Mouse (Mus musculus) intestine, embryonic 14.5 days (tissue): ENCODE results near the gene Pnkd. TPM values are rescaled to one million over a fixed set of nuclear protein-coding genes. Genes with fewer than 3 reads are reported as not detected.

ENCODE experiments used
- ATAC-seq: fragments of 200-750 bp; cut with Nextera tagmentation; replicated peaks from 2 replicates; pipeline ENCODE4 v1.8.0; 2017; ENCODE audit warnings: low read depth, moderate number of reproducible peaks, moderate TSS enrichment, moderate library complexity; ENCODE audit not compliant: low FRiP score, low TSS enrichment
- DNase-seq: peaks from one replicate; pipeline ENCODE4 v3.0.0-alpha.2; 2018; ENCODE audit warnings: low spot score
- H3K27ac ChIP-seq: fragments of 300-500 bp; sonication (generic); 2 replicates; pipeline ENCODE4 v1.5.1; 2014; ENCODE audit warnings: low read depth, mild to moderate bottlenecking, control low read depth
- H3K27me3 ChIP-seq: fragments of 300-500 bp; sonication (generic); replicated peaks from 2 replicates; pipeline ENCODE4 v1.6.1; 2014; ENCODE audit warnings: low read length, control low read depth; ENCODE audit not compliant: control insufficient read depth, insufficient read depth
- H3K36me3 ChIP-seq: fragments of 300-500 bp; sonication (generic); 2 replicates; pipeline ENCODE4 v1.6.1; 2014; ENCODE audit warnings: low read length, control low read depth; ENCODE audit not compliant: control insufficient read depth, insufficient read depth
- H3K4me1 ChIP-seq: fragments of 300-500 bp; sonication (generic); replicated peaks from 2 replicates; pipeline ENCODE4 v1.6.1; 2014; ENCODE audit warnings: low read length, control low read depth, mixed read lengths; ENCODE audit not compliant: control insufficient read depth, insufficient read depth
- H3K4me2 ChIP-seq: fragments of 300-500 bp; sonication (generic); 2 replicates; pipeline ENCODE4 v1.6.1; 2014; ENCODE audit warnings: low read length
- H3K4me3 ChIP-seq: fragments of 300-500 bp; sonication (generic); 2 replicates; pipeline ENCODE4 v1.5.1; 2014; ENCODE audit warnings: low read depth, low read length, control low read depth, mixed read lengths
- H3K9ac ChIP-seq: fragments of 300-500 bp; sonication (generic); 2 replicates; pipeline ENCODE4 v1.6.1; 2014; ENCODE audit warnings: mild to moderate bottlenecking, low read length
- H3K9me3 ChIP-seq: fragments of 300-500 bp; sonication (generic); 2 replicates; pipeline ENCODE4 v1.6.1; 2016; ENCODE audit warnings: low read length, control low read depth; ENCODE audit not compliant: control insufficient read depth
- WGBS: fragments of 180-500 bp; shearing (Covaris S2); extraction: QIAGEN DNeasy Blood & Tissue Kit; methylation state at CpG from one replicate; pipeline ENCODE4 v1.1.7; 2014; 5-methylcytosine and 5-hydroxymethylcytosine counted together
- polyA plus RNA-seq: library from polyadenylated mRNA; unstranded; fragments of >200 nt; fragmentation: Nextera tagmentation; extraction: Ambion mirVana; gene quantifications from 2 replicates; pipeline ENCODE4 v1.2.1, GENCODE M21; 2014

Gene Pnkd
- polyA plus RNA-seq, 1 experiment from 2014 or later = 142 TPM

- H3K36me3 ChIP-seq = no peaks in the 10 kb centered on the region
- no peaks in the 10 kb centered on the region for H3K27me3 ChIP-seq
- H3K9me3 ChIP-seq = no peaks in the 10 kb centered on the region
- WGBS = under 1% methylated on average over 26 of the region's 26 CpGs
- H3K27ac ChIP-seq = peak overlapping the region; percentile 99
- H3K9ac ChIP-seq = peak overlapping the region; percentile 52
- peaks cover 17% of the 10 kb centered on the region for H3K4me1 ChIP-seq
- DNase-seq (peak; percentile 100), ATAC-seq (peak; percentile 89)
- peak overlapping the region; percentile 54 for H3K4me2 ChIP-seq
- peak overlapping the region; percentile 50 for H3K4me3 ChIP-seq
Measured at GRCm38 (mm10) chr1:74386714-74387385, 102.1 kb downstream of the Pnkd start.

GRCm38 (mm10) chr1:74387386-74387988, 102.8 kb downstream of the Pnkd start:
- H3K36me3 ChIP-seq = no peaks in the 10 kb centered on the region
- peak overlapping the region; percentile 52 for H3K9ac ChIP-seq
- H3K9me3 ChIP-seq = no peaks in the 10 kb centered on the region
- no peaks in the 10 kb centered on the region for H3K27me3 ChIP-seq
- DNase-seq = no peak
- no peak for ATAC-seq
- peak overlapping the region; percentile 99 for H3K27ac ChIP-seq
- H3K4me2 ChIP-seq = peak overlapping the region; percentile 54
- 53% methylated on average over 15 of the region's 15 CpGs for WGBS
- H3K4me1 ChIP-seq = peaks cover 17% of the 10 kb centered on the region
- peak overlapping the region; percentile 50 for H3K4me3 ChIP-seq

- WGBS = 87% methylated on average over 7 of the region's 7 CpGs
- no peak overlapping the region for H3K4me2 ChIP-seq
- no peak overlapping the region for H3K27ac ChIP-seq
Measured at GRCm38 (mm10) chr1:74388398-74388920, 103.7 kb downstream of the Pnkd start.

GRCm38 (mm10) chr1:74389831-74390286, 105.1 kb downstream of the Pnkd start:
- H3K9me3 ChIP-seq = no peaks in the 10 kb centered on the region
- no peaks in the 10 kb centered on the region for H3K27me3 ChIP-seq
- DNase-seq (peak; percentile 75), ATAC-seq (no peak)
- peak overlapping the region; percentile 85 for H3K4me3 ChIP-seq
- peak overlapping the region; percentile 33 for H3K9ac ChIP-seq
- peak overlapping the region; percentile 97 for H3K4me2 ChIP-seq
- H3K36me3 ChIP-seq = peaks cover 17% of the 10 kb centered on the region
- H3K27ac ChIP-seq = peak overlapping the region; percentile 99
- peaks cover 27% of the 10 kb centered on the region for H3K4me1 ChIP-seq
- WGBS = 5% methylated on average over 29 of the region's 29 CpGs

More at GRCm38 (mm10) chr1:74388398-74388920, 103.7 kb downstream of the Pnkd start:
- DNase-seq = no peak
- peaks cover 3% of the 10 kb centered on the region for H3K36me3 ChIP-seq
- no peak overlapping the region for H3K4me3 ChIP-seq
- no peak for ATAC-seq
- H3K9ac ChIP-seq = no peak overlapping the region
- H3K4me1 ChIP-seq = peaks cover 25% of the 10 kb centered on the region
- no peaks in the 10 kb centered on the region for H3K27me3 ChIP-seq
- H3K9me3 ChIP-seq = no peaks in the 10 kb centered on the region

- ATAC-seq (no peak), DNase-seq (peak; percentile 82)
- Histone ChIP-seq H3K4me2 (peak overlapping the region; percentile 97), H3K9me3 (no peaks in the 10 kb centered on the region), H3K27ac (peak overlapping the region; percentile 99), H3K27me3 (no peaks in the 10 kb centered on the region), H3K36me3 (peaks cover 22% of the 10 kb centered on the region), H3K4me3 (peak overlapping the region; percentile 85), H3K4me1 (peaks cover 27% of the 10 kb centered on the region), H3K9ac (peak overlapping the region; percentile 99)
- 6% methylated on average over 21 of the region's 21 CpGs for WGBS
Measured at GRCm38 (mm10) chr1:74390287-74390906, 105.7 kb downstream of the Pnkd start.

GRCm38 (mm10) chr1:74390924-74391748, 106.4 kb downstream of the Pnkd start, which contains the start of gene Ctdsp1:
Gene Ctdsp1, plus strand, starts transcription at chr1:74391509.
- Histone ChIP-seq H3K27me3 (no peaks in the 10 kb centered on the region), H3K9ac (peak within 1 kb of the TSS; percentile 99), H3K36me3 (peaks cover 22% of the 10 kb centered on the region), H3K27ac (peak within 1 kb of the TSS; percentile 99), H3K4me2 (peak within 1 kb of the TSS; percentile 97), H3K4me3 (peak within 1 kb of the TSS; percentile 85), H3K4me1 (peaks cover 27% of the 10 kb centered on the region), H3K9me3 (no peaks in the 10 kb centered on the region)
- DNase-seq (peak; percentile 96), ATAC-seq (peak; percentile 72)
- WGBS = 4% methylated on average over 50 of the region's 51 CpGs

- H3K9ac ChIP-seq = peak overlapping the region; percentile 99
- H3K36me3 ChIP-seq = peaks cover 22% of the 10 kb centered on the region
- peak overlapping the region; percentile 97 for H3K4me2 ChIP-seq
- H3K4me3 ChIP-seq = peak overlapping the region; percentile 85
- no peaks in the 10 kb centered on the region for H3K9me3 ChIP-seq
- DNase-seq (peak; percentile 83), ATAC-seq (peak; percentile 38)
- 1% methylated on average over 44 of the region's 63 CpGs for WGBS
- no peaks in the 10 kb centered on the region for H3K27me3 ChIP-seq
- H3K27ac ChIP-seq = peak overlapping the region; percentile 99
- peaks cover 27% of the 10 kb centered on the region for H3K4me1 ChIP-seq
Measured at GRCm38 (mm10) chr1:74391844-74392441, 107.2 kb downstream of the Pnkd start.
